Mouse (Mus musculus) CD4-positive naive resting alpha-beta T cell, adult 57 days (primary cell): Measurements from ENCODE around the gene Gramd1b. TPM values are rescaled to one million over a fixed set of nuclear protein-coding genes. Genes with fewer than 3 reads are reported as not detected.

Source experiments
- total RNA-seq: library from RNA; stranded (reverse); gene quantifications from one replicate; pipeline ENCODE4 v1.2.4, GENCODE M21; 2023

Gene Gramd1b
- 48.3 TPM for total RNA-seq

GRCm38 (mm10) chr9:40531027-40531621, at the start of gene Gramd1b:
Gene Gramd1b, minus strand, starts transcription at chr9:40531383.

DNA sequence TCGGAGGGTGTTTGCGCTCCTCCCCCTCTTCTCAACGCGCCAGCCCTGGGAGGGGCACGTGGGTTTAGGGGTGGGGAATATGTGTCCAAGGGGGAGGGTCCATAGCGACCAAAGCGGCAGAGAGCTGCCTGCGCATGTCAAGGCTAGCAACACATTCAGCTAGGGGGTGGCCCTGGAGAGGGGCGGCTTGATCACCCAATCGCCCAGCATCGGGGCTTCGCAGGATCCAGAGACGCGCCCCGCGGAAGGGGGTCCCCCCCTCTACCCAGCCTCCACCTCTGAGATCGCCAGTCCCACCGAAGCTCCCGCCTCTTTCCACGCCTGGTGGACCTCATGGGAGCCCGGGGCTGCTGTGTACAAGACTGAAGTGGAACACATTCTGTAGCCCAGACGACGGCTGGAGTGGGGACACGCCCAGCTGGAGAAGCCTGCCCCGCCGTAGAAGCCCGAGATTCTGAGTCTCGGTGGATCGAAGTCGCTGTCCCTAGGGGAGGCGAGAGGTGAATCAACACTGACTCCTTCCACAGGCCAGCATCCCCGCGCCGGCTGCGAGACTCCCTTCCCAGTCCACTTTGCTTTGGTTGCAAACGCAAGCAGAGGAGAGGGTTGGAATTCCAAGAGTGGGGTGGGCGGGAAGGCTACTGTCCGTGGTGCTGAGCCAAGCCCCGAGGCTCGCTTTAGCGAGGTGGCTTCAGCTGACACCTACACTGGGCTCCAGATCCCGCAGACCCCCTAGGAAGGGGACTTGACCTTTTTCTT, 261.9 kb downstream of the Gramd1b start, which contains the start of gene Scn3b:
Gene Scn3b, plus strand, starts transcription at position 115 of the 759 bp plus-strand sequence.

Other genes starting within 250 kb of the Gramd1b start
- not detected for gene Gm21915, start 139.2 kb upstream of the Gramd1b start, total RNA-seq
- gene Clmp, start 154.6 kb upstream of the Gramd1b start, total RNA-seq, result 0.24 TPM